Mouse (Mus musculus) NIH3T3 (cell line): ENCODE measurements at regions not wholly inside any gene's neighbourhood (a gene's known extent, or its start where the extent isn't known, plus 50 kb on each side); places are given as distances from the start of the nearest gene placed in this dataset.

Experiments
- DNase-seq: peaks from one replicate; pipeline ENCODE4 v3.0.0-alpha.2; 2012; ENCODE audit warnings: low read depth

DNA sequence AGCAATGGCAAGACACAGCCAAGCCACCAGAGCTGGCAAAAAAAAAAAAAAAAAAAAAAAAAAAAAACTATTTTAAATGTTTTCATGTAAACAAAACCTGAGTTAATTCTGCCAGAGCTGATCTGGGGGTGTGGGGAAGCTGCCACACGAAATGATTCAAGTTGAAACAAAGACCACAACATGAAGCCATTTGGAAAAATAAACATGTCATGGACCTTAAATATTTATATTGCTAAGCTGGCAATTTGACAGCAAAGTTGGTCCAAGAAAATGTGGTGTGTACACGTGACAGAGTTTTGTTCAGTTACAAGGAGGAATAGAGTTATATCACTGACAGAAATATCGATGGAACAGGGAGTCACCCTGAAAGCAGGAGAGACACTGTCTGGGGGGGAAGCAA, 67.1 kb upstream of the Cdh5 start:
- no peak for DNase-seq

DNA sequence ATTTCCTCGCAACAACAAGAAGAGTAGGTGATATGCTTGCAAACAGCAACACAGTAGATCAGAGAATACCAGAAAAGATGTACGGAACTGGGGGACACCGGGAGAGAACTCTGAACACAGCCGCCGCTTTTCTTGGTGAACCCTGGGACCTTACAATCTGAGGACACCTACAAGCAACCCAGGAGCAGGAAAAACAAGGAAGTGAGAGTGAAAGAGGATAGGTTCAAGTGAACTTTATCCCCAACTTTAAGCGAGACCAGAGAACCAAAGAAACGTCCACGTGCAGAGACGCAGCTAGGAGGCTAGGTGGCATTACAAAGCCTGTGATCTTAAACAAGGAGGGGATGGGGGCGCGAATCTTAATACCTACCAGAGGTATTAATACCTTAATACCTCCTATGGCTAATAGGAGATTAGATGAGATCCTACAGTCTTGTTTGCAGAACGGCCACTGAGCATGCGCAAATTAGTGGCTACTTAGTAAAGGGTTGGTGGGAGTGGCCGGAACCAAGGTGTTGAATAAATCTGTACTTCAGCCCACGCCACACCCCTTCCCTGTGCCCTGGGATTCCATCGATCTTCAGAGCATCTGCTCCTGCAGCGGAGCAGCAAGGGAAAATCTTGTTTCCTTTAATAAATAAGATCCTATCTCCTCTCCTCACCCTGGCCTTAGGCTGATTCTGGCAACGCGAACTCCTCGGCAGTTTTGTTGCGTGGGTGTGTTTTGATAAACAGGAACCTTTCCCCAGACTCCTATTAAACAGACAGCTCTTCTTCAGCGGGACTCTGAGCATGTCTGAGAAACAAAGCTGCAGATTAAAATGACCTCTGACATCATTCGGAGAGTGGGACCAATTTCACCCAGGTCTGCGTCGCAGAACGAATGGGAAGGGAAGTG, 64.6 kb upstream of the Cdh5 start:
- no peak for DNase-seq

DNA sequence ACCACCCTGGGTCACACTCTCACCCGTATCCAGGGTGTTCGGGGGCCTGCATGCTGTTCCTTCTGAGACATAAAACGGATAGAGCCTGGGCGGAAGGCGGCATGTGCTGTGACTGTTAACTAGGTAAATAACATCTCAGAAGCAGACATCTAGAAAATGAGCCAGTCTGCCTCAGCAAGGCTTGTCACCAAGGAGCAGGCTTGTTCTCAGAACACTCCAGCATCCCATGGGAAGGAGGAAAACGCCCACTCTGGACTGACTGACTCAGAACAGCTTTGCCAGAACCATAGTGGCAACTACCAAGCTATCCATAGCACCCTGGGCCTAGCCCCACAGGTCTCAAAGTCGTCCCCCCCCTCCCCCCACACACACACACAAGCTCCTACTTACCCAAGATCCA, 63.8 kb upstream of the Cdh5 start:
- DNase-seq: no peak

DNA sequence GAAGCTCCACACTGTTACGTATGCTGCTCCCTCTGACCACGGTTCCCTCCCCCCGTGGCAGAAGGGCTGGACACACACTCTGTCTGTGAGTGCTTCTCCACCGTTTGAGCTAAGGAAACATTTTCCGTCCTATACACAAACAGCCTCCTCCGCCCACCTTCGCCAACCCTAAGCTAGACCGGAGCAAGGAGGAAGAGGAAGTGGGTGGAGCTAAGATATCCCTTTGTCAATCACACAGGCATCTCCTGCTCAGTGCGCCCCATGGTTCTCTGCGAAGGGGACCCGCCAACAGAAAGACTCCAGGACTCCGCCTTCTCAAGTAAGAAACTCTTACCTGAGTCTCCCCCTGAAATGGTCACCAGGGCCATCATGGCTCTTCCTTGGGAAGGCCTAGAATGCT, 61.9 kb upstream of the Cdh5 start:
- DNase-seq: no peak

DNA sequence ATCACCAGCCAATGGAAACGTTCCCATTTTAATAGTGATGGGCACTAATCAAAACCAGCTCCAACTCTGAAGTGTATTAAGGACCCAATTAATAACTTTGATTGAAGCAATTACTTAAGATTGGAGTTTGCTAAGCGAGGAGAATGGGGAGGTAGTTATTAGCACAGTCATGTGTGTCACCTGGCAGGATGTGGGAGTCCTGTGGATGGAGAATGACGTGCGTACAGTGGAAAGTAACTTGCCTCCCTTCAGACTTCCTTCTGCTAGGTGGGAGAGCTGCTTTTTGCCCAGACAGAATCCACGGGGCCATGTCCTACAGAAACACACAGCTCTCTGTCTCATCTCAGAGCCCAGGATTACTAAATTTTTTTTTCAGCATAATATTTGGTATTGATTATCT, 59.9 kb upstream of the Cdh5 start:
- DNase-seq: no peak

DNA sequence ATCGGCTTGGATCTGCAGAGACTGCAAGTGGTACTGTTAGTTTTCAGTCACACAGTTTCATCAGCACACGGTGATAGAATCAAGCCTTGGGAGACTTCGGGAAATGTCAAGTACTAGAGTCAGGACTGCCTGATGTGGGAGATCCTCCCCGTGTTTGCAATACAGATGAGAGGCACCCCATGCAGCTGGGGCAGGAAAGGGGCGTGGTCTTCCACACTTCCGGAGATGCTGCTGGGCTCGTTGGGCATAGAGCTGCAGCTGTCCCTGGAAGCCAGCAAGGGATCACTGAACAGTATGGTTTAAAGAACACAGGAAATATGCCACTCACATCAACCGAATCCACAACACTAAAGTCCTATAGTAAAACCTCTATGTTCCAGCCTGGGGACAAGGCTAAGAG, 59.0 kb upstream of the Cdh5 start:
- DNase-seq: no peak

DNA sequence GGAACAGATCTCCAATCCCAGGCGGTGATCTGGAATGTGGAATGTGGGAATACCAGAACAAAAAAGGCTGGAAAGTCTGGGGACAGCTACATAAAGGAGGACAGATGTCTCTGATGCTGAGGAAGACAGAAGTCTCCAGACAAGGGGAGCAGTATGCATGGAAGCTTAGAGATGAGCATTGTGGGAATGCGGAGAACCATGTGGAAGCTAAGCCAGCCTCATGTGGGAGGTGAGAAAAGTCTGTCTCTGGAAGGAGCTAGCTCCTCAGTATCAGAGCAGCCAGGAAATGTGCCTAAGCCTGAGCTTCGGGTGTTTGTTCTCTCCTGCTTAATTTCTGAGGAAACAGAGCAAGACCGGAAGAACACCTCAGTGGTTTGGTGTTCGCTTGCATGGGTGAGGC, 53.4 kb upstream of the Cdh5 start:
- DNase-seq: no peak

DNA sequence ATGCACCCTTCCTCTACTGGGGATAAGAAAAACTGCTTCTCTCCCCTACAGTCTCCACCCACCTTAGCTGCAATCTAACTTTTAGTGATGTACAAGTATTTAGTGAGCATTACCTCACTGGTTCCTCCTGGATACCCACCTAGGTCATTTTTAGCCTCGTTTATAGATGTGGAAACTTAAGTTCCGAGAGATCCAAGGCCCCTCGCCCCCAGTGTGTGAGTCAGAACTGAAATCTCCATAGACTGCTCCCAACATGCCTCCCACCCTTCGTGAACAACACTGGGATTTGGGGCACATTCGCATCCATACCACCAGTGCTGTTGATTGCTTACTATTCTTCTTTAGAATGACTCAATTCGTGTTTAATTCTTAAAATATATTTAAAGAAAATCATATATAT, 52.2 kb upstream of the Cdh5 start:
- DNase-seq: no peak

DNA sequence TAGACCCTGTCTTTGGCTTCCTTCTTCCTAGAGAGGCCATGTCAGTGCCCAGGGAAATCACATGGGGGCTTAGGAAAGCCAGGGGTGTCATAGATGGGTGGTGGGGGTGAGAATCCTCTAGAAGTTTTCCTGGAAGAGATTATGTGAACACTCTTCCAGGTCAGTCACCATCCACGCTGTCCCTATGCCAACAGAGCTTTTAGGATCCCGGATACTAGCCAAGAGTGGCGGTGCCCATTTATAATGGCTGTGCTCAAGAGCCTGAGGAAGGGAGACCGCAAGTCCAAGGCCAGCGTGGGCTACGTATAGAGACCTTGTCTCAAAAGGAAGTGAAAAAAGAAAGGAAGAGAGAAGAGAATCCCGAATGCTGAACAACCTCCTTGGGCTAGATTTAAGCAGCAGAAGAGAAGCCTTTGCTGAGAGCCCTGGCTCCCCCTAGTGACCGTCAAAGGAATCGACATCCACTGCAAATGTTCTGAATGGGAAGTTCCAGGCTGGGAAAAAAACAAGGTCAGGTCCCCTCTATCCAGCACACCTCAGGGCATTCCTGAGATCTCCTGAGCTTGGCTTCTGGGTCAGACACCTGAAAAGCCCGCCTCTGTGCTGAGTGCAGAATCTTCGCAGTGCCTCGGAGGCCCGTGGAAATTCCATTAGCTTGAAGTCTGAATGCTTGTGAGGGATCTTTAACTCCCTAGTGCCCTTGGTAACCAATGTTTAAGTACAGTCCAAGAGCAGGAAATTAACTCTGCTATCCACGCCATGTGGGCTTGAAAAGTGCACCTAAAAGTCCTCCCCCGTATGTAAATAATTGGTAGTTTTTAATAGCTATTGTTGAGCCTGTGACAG, 50.5 kb upstream of the Cdh5 start:
- peak; percentile 86 for DNase-seq

DNA sequence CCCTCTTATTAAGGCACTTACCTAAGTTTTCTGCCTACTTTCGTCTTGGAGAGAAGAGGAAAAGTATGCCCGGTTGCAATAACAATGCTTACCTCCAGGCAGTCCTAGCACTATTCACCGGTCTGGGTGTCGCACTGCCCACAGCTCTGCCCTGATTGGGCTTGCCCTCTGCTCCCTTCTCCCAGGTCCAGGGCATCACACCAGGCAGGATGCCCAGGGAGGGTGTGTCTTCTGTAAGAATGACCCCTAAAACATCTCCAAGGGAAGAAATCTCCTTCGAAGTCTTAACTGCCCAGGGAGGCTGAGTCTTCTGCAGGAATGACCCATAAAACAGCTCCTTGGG, 49.9 kb upstream of the Cdh5 start:
- peak; percentile 6 for DNase-seq
